Mouse (Mus musculus): ENCODE results near the gene Tspan18. TPM values are rescaled to one million over a fixed set of nuclear protein-coding genes. Genes with fewer than 3 reads are reported as not detected.
A peak's percentile ranks its signal among the peaks of the same experiment; 100 is the strongest.

The Tspan18 gene
- polyA plus RNA-seq, 1 experiment from 2014 or later: 36.1 TPM

GRCm38 (mm10) chr2:93171929-93172328 lies 162.4 kb downstream of the Tspan18 start:
- DNase-seq (ENCODE audit: low spot score) (no peak), ATAC-seq (replicated peaks; ENCODE audit: low FRiP score, low TSS enrichment, low read depth) (no peak)
- H3K4me1 ChIP-seq (replicated peaks; ENCODE audit: control insufficient read depth, insufficient read depth, low read length): peaks cover 48% of the 10 kb centered on the region
- H3K9me3 ChIP-seq (ENCODE audit: control insufficient read depth, low read length): no peaks in the 10 kb centered on the region
- WGBS: 82% methylated on average over 6 of the region's 6 CpGs
- H3K9ac ChIP-seq (ENCODE audit: low read length): no peak overlapping the region
- no peaks in the 10 kb centered on the region for H3K36me3 ChIP-seq (ENCODE audit: control insufficient read depth, insufficient read depth, low read length)
- H3K4me2 ChIP-seq (ENCODE audit: low read length): no peak overlapping the region
- H3K27me3 ChIP-seq (replicated peaks; ENCODE audit: control insufficient read depth, insufficient read depth, low read length): no peaks in the 10 kb centered on the region
- H3K27ac ChIP-seq (ENCODE audit: low read depth): no peak overlapping the region; the same call in 1 of the 2 replicates
- no peak overlapping the region for H3K4me3 ChIP-seq (ENCODE audit: low read depth, low read length)

DNA sequence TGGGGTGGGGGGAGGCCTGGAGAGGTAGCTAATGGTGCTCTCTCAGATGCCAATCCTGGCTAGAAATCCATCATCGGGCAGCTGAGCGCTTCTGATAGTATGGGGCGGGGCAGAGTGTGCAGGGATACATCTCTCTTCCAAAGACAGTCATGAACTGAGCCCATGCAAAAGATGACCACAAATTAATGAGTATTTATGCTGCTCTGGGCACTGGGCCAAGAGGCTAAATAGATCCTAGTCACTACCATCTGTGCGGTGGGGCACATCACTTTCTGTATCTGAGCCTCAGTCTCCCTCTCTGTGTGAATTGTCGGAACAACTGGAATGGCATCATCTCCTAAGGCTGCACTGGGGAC lies 163.5 kb downstream of the Tspan18 start:
- peaks cover 41% of the 10 kb centered on the region for H3K4me1 ChIP-seq (replicated peaks; ENCODE audit: control insufficient read depth, insufficient read depth, low read length)
- 38% methylated on average over 5 of the region's 5 CpGs for WGBS
- H3K9ac ChIP-seq (ENCODE audit: low read length): no peak overlapping the region
- no peaks in the 10 kb centered on the region for H3K27me3 ChIP-seq (replicated peaks; ENCODE audit: control insufficient read depth, insufficient read depth, low read length)
- H3K9me3 ChIP-seq (ENCODE audit: control insufficient read depth, low read length): no peaks in the 10 kb centered on the region
- H3K27ac ChIP-seq (ENCODE audit: low read depth): peak overlapping the region; percentile 16; the same call in 1 of the 2 replicates
- H3K4me2 ChIP-seq (ENCODE audit: low read length): no peak overlapping the region
- DNase-seq (ENCODE audit: low spot score) (no peak), ATAC-seq (replicated peaks; ENCODE audit: low FRiP score, low TSS enrichment, low read depth) (no peak)
- H3K4me3 ChIP-seq (ENCODE audit: low read depth, low read length): no peak overlapping the region
- no peaks in the 10 kb centered on the region for H3K36me3 ChIP-seq (ENCODE audit: control insufficient read depth, insufficient read depth, low read length)

DNA sequence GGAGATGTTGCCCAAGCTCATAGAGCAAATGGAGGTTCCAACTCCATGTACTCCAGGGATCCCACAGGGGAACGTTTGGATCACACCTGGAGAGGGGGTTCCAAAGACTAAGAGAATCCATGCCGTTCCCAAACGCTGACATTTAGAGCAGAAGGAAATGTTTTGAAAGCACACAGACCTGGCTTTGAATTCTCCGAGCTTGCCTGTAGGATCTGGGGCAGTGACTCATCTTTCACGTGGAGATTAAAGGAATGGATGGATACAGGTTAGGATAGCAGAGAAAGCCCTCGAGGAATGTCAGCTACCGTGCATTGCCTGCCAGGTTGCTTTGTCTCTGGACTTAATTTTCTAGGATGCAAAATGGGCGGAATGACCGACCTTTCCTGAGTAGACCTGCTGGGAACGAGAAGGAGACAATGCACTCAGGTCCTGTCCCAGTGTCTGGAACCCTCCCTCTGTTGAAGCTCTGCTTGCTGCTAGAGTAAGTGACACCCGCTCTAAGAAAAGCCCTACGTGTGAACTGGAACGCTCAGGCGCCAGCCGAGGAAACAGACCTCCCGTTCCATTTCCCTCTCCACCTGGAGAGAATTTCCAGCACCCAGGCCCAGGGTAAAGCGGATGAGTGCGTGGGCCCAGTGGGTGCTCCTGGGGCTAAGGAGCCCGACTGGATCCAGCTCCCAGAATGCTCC lies 164.0 kb downstream of the Tspan18 start:
- WGBS: 52% methylated on average over 19 of the region's 19 CpGs
- H3K9me3 ChIP-seq (ENCODE audit: control insufficient read depth, low read length): no peaks in the 10 kb centered on the region
- no peaks in the 10 kb centered on the region for H3K36me3 ChIP-seq (ENCODE audit: control insufficient read depth, insufficient read depth, low read length)
- DNase-seq (ENCODE audit: low spot score) (no peak), ATAC-seq (replicated peaks; ENCODE audit: low FRiP score, low TSS enrichment, low read depth) (no peak)
- peaks cover 36% of the 10 kb centered on the region for H3K4me1 ChIP-seq (replicated peaks; ENCODE audit: control insufficient read depth, insufficient read depth, low read length)
- H3K9ac ChIP-seq (ENCODE audit: low read length): no peak overlapping the region
- no peak overlapping the region for H3K4me3 ChIP-seq (ENCODE audit: low read depth, low read length)
- no peaks in the 10 kb centered on the region for H3K27me3 ChIP-seq (replicated peaks; ENCODE audit: control insufficient read depth, insufficient read depth, low read length)
- no peak overlapping the region for H3K4me2 ChIP-seq (ENCODE audit: low read length)
- H3K27ac ChIP-seq (ENCODE audit: low read depth): 0 out of 2 replicates have a peak overlapping the region, but pooled peaks have one; percentile 16

GRCm38 (mm10) chr2:93166734-93167406 lies 167.4 kb downstream of the Tspan18 start:
- no peaks in the 10 kb centered on the region for H3K9me3 ChIP-seq (ENCODE audit: control insufficient read depth, low read length)
- H3K27ac ChIP-seq (ENCODE audit: low read depth): no peak overlapping the region
- 74% methylated on average over 14 of the region's 14 CpGs for WGBS
- ATAC-seq (replicated peaks; ENCODE audit: low FRiP score, low TSS enrichment, low read depth): no peak
- no peak for DNase-seq (ENCODE audit: low spot score)
- H3K9ac ChIP-seq (ENCODE audit: low read length): no peak overlapping the region
- no peak overlapping the region for H3K4me3 ChIP-seq (ENCODE audit: low read depth, low read length)
- H3K27me3 ChIP-seq (replicated peaks; ENCODE audit: control insufficient read depth, insufficient read depth, low read length): no peaks in the 10 kb centered on the region
- H3K4me1 ChIP-seq (replicated peaks; ENCODE audit: control insufficient read depth, insufficient read depth, low read length): peaks cover 37% of the 10 kb centered on the region
- H3K4me2 ChIP-seq (ENCODE audit: low read length): no peak overlapping the region
- H3K36me3 ChIP-seq (ENCODE audit: control insufficient read depth, insufficient read depth, low read length): no peaks in the 10 kb centered on the region

DNA sequence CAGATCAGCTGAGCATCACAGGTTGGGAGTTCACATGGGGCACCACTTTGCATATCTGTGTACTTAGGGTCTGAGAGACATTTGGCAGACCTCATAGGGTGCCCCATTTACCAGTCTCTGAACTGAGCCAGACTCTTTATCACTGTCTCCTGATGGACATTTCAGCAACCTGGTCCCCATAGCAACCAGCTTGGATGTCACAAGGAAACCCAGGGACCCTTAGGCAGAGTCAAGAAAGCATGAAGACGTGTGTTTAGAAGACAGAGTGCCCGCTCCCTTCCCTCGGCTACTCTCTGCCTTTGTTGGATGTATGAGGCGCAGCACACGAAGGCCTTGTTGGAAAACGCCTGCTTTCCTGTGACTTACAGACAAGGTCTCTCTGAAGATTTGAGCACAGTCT lies 168.0 kb downstream of the Tspan18 start:
- H3K4me3 ChIP-seq (ENCODE audit: low read depth, low read length): no peak overlapping the region
- no peak for ATAC-seq (replicated peaks; ENCODE audit: low FRiP score, low TSS enrichment, low read depth)
- H3K27ac ChIP-seq (ENCODE audit: low read depth): no peak overlapping the region
- WGBS: 78% methylated on average over 6 of the region's 6 CpGs
- no peaks in the 10 kb centered on the region for H3K27me3 ChIP-seq (replicated peaks; ENCODE audit: control insufficient read depth, insufficient read depth, low read length)
- no peak overlapping the region for H3K9ac ChIP-seq (ENCODE audit: low read length)
- DNase-seq (ENCODE audit: low spot score): no peak
- no peaks in the 10 kb centered on the region for H3K36me3 ChIP-seq (ENCODE audit: control insufficient read depth, insufficient read depth, low read length)
- H3K4me1 ChIP-seq (replicated peaks; ENCODE audit: control insufficient read depth, insufficient read depth, low read length): peaks cover 33% of the 10 kb centered on the region
- H3K9me3 ChIP-seq (ENCODE audit: control insufficient read depth, low read length): no peaks in the 10 kb centered on the region
- no peak overlapping the region for H3K4me2 ChIP-seq (ENCODE audit: low read length)

GRCm38 (mm10) chr2:93163750-93164335 lies 170.5 kb downstream of the Tspan18 start:
- no peaks in the 10 kb centered on the region for H3K36me3 ChIP-seq (ENCODE audit: control insufficient read depth, insufficient read depth, low read length)
- H3K9me3 ChIP-seq (ENCODE audit: control insufficient read depth, low read length): no peaks in the 10 kb centered on the region
- no peak overlapping the region for H3K4me3 ChIP-seq (ENCODE audit: low read depth, low read length)
- peaks cover 22% of the 10 kb centered on the region for H3K4me1 ChIP-seq (replicated peaks; ENCODE audit: control insufficient read depth, insufficient read depth, low read length)
- no peaks in the 10 kb centered on the region for H3K27me3 ChIP-seq (replicated peaks; ENCODE audit: control insufficient read depth, insufficient read depth, low read length)
- DNase-seq (ENCODE audit: low spot score) (no peak), ATAC-seq (replicated peaks; ENCODE audit: low FRiP score, low TSS enrichment, low read depth) (no peak)
- no peak overlapping the region for H3K27ac ChIP-seq (ENCODE audit: low read depth)
- H3K4me2 ChIP-seq (ENCODE audit: low read length): no peak overlapping the region
- no peak overlapping the region for H3K9ac ChIP-seq (ENCODE audit: low read length)
- 59% methylated on average over 6 of the region's 6 CpGs for WGBS

DNA sequence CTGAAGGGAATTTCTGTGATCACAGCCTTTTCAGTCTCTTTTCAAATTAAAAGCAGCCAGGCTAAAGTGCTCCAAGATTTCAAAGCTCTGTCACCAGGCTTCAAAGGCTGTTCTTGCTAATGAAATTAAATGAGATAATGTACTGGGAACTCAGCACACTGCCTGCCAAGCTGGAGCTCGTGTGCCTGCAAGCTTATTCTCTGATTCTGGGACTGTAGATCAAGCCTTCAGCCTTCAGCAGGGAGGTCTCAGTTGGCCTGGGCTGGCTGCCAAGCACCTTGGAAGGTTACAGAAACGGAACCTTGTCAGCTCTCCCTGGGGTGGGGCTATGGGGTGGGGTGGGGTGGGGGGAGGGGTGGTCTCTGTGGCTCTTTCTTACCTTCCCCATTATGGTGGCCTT lies 171.0 kb downstream of the Tspan18 start:
- Histone ChIP-seq H3K9me3 (ENCODE audit: control insufficient read depth, low read length) (no peaks in the 10 kb centered on the region), H3K36me3 (ENCODE audit: control insufficient read depth, insufficient read depth, low read length) (no peaks in the 10 kb centered on the region), H3K9ac (ENCODE audit: low read length) (no peak overlapping the region), H3K4me2 (ENCODE audit: low read length) (no peak overlapping the region), H3K27me3 (replicated peaks; ENCODE audit: control insufficient read depth, insufficient read depth, low read length) (no peaks in the 10 kb centered on the region), H3K4me1 (replicated peaks; ENCODE audit: control insufficient read depth, insufficient read depth, low read length) (peaks cover 22% of the 10 kb centered on the region), H3K27ac (ENCODE audit: low read depth) (no peak overlapping the region), H3K4me3 (ENCODE audit: low read depth, low read length) (no peak overlapping the region)
- DNase-seq (ENCODE audit: low spot score): no peak
- ATAC-seq (replicated peaks; ENCODE audit: low FRiP score, low TSS enrichment, low read depth): no peak
- WGBS: 11% methylated on average over 2 of the region's 2 CpGs

- Histone ChIP-seq H3K36me3 (ENCODE audit: control insufficient read depth, insufficient read depth, low read length) (no peaks in the 10 kb centered on the region), H3K4me1 (replicated peaks; ENCODE audit: control insufficient read depth, insufficient read depth, low read length) (peaks cover 22% of the 10 kb centered on the region), H3K4me3 (ENCODE audit: low read depth, low read length) (no peak overlapping the region), H3K4me2 (ENCODE audit: low read length) (no peak overlapping the region), H3K27me3 (replicated peaks; ENCODE audit: control insufficient read depth, insufficient read depth, low read length) (no peaks in the 10 kb centered on the region), H3K9ac (ENCODE audit: low read length) (no peak overlapping the region), H3K27ac (ENCODE audit: low read depth) (peak overlapping the region; percentile 4; the same call in 1 of the 2 replicates), H3K9me3 (ENCODE audit: control insufficient read depth, low read length) (no peaks in the 10 kb centered on the region)
- DNase-seq (ENCODE audit: low spot score) (no peak), ATAC-seq (replicated peaks; ENCODE audit: low FRiP score, low TSS enrichment, low read depth) (no peak)
- WGBS: 62% methylated on average over 4 of the region's 4 CpGs
Observed at GRCm38 (mm10) chr2:93162791-93163190, 171.5 kb downstream of the Tspan18 start.
